Mouse (Mus musculus): ENCODE results near the gene Dbf4. TPM values are rescaled to one million over a fixed set of nuclear protein-coding genes. Genes with fewer than 3 reads are reported as not detected.
A peak's percentile ranks its signal among the peaks of the same experiment; 100 is the strongest.

Dbf4 gene
- total and polyA plus RNA-seq, 3 experiments = 50.0 to 119 (median 103) TPM

DNA sequence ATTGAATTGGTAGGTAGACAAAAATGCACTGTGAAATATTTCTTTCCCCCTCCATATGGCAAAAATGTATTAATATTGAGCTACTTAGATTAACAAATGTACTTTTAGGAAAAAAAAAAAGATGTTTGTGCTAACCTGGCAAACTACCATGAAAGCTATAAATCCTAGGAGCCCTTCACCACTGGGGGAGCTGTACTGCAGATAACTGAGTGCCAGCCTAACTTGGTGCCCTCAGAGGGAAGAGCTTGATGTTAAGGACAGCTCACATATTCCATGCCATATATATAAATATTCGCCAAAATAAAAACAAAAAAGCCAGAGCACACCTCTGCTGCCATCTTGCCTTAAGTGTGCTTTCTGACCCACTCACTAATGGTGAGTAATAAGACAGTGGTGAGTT lies 60.2 kb downstream of the Dbf4 start:
- Histone ChIP-seq H3K79me2 (replicated peaks; ENCODE audit: control insufficient read depth, extremely low read depth, insufficient read depth, poor library complexity, severe bottlenecking) (no peaks in the 10 kb centered on the region), H3K4me2 (ENCODE audit: insufficient read depth, low read depth, poor library complexity, severe bottlenecking) (no peak overlapping the region), H3K4me1 (ENCODE audit: control insufficient read depth in 1 of 2, insufficient read depth in 2 of 2) (peaks cover 0 to under 1% of the 10 kb centered on the region in 2 experiments; a peak in 1 of 4 replicates), H3K27me3 (replicated peaks) (no peaks in the 10 kb centered on the region), H3K4me3 (replicated peaks in 1 of 3; ENCODE audit: low read depth in 2 of 3, low read length in 2 of 3, poor library complexity in 1 of 3) (no peak overlapping the region), H3K36me3 (replicated peaks in 1 of 2; ENCODE audit: control insufficient read depth in 1 of 2, insufficient read depth in 1 of 2, low read length in 1 of 2) (no peaks in the 10 kb centered on the region), H3K27ac (ENCODE audit: insufficient read depth, low read depth) (no peak overlapping the region), H3K9ac (ENCODE audit: insufficient read depth, low read depth) (no peak overlapping the region), H3K9me3 (replicated peaks; ENCODE audit: low read length) (no peaks in the 10 kb centered on the region)
- in situ Hi-C loops (cut with MboI; ENCODE audit: low pct_ligation_motif_present, low pct_unique_long_range_greater_than_20kb, low sequenced_read_pairs) (no loop called here), dilution Hi-C loops (cut with MboI; ENCODE audit: extremely low pct_ligation_motif_present, extremely low pct_unique_long_range_greater_than_20kb, low sequenced_read_pairs) (no loop called here)
- TF ChIP-seq SIN3A (IDR thresholded peaks at IDR 0.05; ENCODE audit: low read length) (no peak), ZNF384 (IDR thresholded peaks at IDR 0.05; ENCODE audit: low read depth, low read length) (peak; percentile 22; the same call in 1 of the 2 replicates), ZKSCAN1 (IDR thresholded peaks at IDR 0.05; ENCODE audit: borderline replicate concordance, low read depth, low read length) (no peak), SMC3 (IDR thresholded peaks at IDR 0.05; ENCODE audit: low read depth, low read length) (peak; percentile 30; the same call in 1 of the 2 replicates), CHD1 (IDR thresholded peaks at IDR 0.05; ENCODE audit: low read depth, low read length) (no peak), RAD21 (IDR thresholded peaks at IDR 0.05; ENCODE audit: low read depth, low read length) (peak; percentile 52), CTCF (conservative IDR thresholded peaks at IDR 0.05 in 1 of 2, IDR thresholded peaks at IDR 0.05 in 1 of 2; ENCODE audit: low read depth in 2 of 2, low read length in 2 of 2) (peak in 1 of 2 experiments; percentile 60; a peak in 2 of 4 replicates)
- no peak for DNase-seq (ENCODE audit: extremely low read depth)

DNA sequence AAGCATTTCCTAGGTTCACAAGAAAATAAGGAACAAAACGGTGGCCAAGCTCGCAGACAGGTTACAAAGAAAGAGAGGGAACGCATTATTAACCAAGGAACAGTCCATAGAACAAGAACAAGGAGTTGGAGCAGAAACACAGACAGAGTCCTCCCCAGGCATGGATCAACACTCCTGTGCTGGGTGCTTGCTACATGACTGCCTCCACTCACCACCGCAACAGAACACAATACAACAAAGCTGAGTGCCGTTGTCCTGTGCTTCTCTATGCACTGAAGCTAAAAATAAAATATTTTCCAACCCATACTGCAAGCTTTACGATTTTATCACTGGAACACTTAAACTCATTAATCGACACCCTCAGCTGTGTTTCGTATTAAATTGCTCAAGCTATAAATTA lies 64.8 kb downstream of the Dbf4 start:
- dilution Hi-C loops (cut with MboI; ENCODE audit: extremely low pct_ligation_motif_present, extremely low pct_unique_long_range_greater_than_20kb, low sequenced_read_pairs) = no loop called here
- in situ Hi-C loops (cut with MboI; ENCODE audit: low pct_ligation_motif_present, low pct_unique_long_range_greater_than_20kb, low sequenced_read_pairs) = no loop called here
- Histone ChIP-seq H3K4me2 (ENCODE audit: insufficient read depth, low read depth, poor library complexity, severe bottlenecking) (no peak overlapping the region), H3K4me3 (replicated peaks in 1 of 3; ENCODE audit: low read depth in 2 of 3, low read length in 2 of 3, poor library complexity in 1 of 3) (no peak overlapping the region), H3K27me3 (replicated peaks) (no peaks in the 10 kb centered on the region), H3K4me1 (ENCODE audit: control insufficient read depth in 1 of 2, insufficient read depth in 2 of 2) (peaks cover 10 to 23% of the 10 kb centered on the region in 2 experiments; a peak in 3 of 4 replicates), H3K36me3 (replicated peaks in 1 of 2; ENCODE audit: control insufficient read depth in 1 of 2, insufficient read depth in 1 of 2, low read length in 1 of 2) (no peaks in the 10 kb centered on the region), H3K9me3 (replicated peaks; ENCODE audit: low read length) (no peaks in the 10 kb centered on the region), H3K79me2 (replicated peaks; ENCODE audit: control insufficient read depth, extremely low read depth, insufficient read depth, poor library complexity, severe bottlenecking) (no peaks in the 10 kb centered on the region), H3K27ac (ENCODE audit: insufficient read depth, low read depth) (no peak overlapping the region), H3K9ac (ENCODE audit: insufficient read depth, low read depth) (no peak overlapping the region)
- TF ChIP-seq PAX5 (IDR thresholded peaks at IDR 0.05; ENCODE audit: low read length) = no peak
- DNase-seq (ENCODE audit: extremely low read depth) = no peak

DNA sequence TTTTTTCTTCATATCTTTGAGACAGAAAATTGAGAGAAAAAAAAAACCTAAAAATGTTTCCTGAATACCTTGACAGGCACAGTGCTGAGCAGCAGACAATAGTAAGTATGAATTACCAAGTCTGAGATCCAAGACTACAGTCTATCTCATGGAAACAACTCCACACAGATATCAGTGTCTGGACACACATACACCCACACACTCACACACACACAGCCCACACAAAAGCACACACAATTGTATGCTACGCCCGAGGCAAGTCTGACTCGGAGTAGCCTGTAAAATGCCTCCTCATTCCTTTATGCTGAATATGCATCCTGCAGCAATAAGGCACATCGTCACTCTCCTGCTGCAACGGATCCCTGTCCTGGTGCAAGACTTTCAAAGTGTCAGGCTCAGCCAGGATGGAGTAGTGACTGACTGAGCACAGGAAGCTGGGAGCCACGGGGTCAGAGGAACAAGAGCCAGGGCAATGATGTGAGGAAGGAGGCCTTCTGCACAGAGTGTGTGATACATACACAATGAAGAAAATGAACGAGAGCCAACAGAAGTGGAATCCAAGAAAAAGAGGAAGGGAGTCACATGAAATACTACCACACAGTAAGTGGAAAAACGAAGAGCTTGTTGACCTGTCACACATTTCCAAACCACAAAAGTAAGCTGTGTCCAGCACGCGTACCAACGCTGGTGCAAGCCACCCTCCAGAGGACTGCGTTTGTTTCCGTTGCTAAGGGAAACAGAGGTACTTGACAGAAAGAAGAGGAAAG lies 65.4 kb downstream of the Dbf4 start:
- no peaks in the 10 kb centered on the region for H3K27me3 ChIP-seq (replicated peaks)
- H3K9ac ChIP-seq (ENCODE audit: insufficient read depth, low read depth) = no peak overlapping the region
- H3K4me2 ChIP-seq (ENCODE audit: insufficient read depth, low read depth, poor library complexity, severe bottlenecking) = no peak overlapping the region
- dilution Hi-C loops (cut with MboI; ENCODE audit: extremely low pct_ligation_motif_present, extremely low pct_unique_long_range_greater_than_20kb, low sequenced_read_pairs) (no loop called here), in situ Hi-C loops (cut with MboI; ENCODE audit: low pct_ligation_motif_present, low pct_unique_long_range_greater_than_20kb, low sequenced_read_pairs) (no loop called here)
- H3K4me3 ChIP-seq (replicated peaks in 1 of 3; ENCODE audit: low read depth in 2 of 3, low read length in 2 of 3, poor library complexity in 1 of 3) = no peak overlapping the region
- peaks cover 10 to 25% of the 10 kb centered on the region in 2 experiments; a peak in 3 of 4 replicates for H3K4me1 ChIP-seq (ENCODE audit: control insufficient read depth in 1 of 2, insufficient read depth in 2 of 2)
- no peak for DNase-seq (ENCODE audit: extremely low read depth)
- no peak overlapping the region for H3K27ac ChIP-seq (ENCODE audit: insufficient read depth, low read depth)
- no peaks in the 10 kb centered on the region for H3K36me3 ChIP-seq (replicated peaks in 1 of 2; ENCODE audit: control insufficient read depth in 1 of 2, insufficient read depth in 1 of 2, low read length in 1 of 2)
- no peaks in the 10 kb centered on the region for H3K79me2 ChIP-seq (replicated peaks; ENCODE audit: control insufficient read depth, extremely low read depth, insufficient read depth, poor library complexity, severe bottlenecking)
- H3K9me3 ChIP-seq (replicated peaks; ENCODE audit: low read length) = no peaks in the 10 kb centered on the region
- no peak for TF ChIP-seq EP300 (IDR thresholded peaks at IDR 0.05; ENCODE audit: low read length)
- TF ChIP-seq RAD21 (IDR thresholded peaks at IDR 0.05; ENCODE audit: low read depth, low read length) = no peak
- no peak for TF ChIP-seq MXI1 (IDR thresholded peaks at IDR 0.05; ENCODE audit: low read depth, low read length)
